Mouse (Mus musculus): Measurements from ENCODE around the gene Pcbp4. TPM values are rescaled to one million over a fixed set of nuclear protein-coding genes. Genes with fewer than 3 reads are reported as not detected.
A peak's percentile ranks its signal among the peaks of the same experiment; 100 is the strongest.

Pcbp4 gene
- polyA plus RNA-seq (2014; fragmentation: Nextera tagmentation; extraction: Ambion mirVana) = 199 and 226 TPM in 2 replicates

DNA sequence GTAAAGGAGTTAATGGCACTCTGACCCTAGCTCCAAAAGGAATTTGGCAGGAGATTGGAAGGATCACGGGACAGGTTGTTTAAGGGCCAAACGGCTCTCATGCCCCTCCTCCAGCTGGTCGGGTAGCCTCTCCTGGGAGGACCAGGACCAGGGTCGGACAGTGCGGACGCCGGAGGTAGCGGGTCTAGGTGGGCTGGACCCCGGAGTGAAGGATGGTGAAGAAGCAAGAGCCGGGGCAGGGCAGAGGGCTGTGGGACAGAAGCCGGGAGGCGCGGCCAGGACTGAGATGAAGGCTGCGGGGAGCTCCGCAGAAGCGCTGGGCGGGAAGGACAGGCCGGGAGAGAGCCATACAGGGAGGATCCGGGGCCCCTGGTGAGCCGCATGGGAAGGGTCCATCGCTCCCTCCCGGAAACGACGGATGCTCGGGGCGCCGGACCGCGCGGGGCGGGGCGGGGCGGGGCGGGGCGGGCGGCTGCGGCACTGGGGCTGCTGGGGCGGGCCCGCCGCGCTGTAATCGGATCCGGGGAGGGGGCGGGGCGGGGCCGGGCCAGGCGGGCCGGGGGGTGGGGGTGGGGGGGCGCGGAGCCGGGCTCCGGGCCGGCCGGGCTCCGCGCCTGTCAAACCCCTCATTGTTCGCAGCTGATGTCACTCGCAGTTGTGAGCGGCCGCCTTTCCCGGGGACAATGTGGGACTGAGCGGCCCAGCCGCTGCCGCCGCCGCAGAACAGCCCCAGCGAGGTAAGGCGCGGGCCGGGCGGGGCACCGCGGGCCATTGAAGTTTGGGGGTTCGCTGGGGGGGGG lies at the start of gene Pcbp4:
Pcbp4 (plus strand) TSS at position 21 of the 800 bp plus-strand sequence.
- Histone ChIP-seq H3K9ac (ENCODE audit: low read length) (peak within 1 kb of the TSS; percentile 79), H3K27me3 (replicated peaks; ENCODE audit: control insufficient read depth, insufficient read depth, low read length) (no peaks in the 10 kb centered on the region), H3K27ac (ENCODE audit: low read depth, low read length) (peak within 1 kb of the TSS; percentile 92), H3K4me2 (ENCODE audit: low read length) (peak within 1 kb of the TSS; percentile 99), H3K36me3 (ENCODE audit: control insufficient read depth, insufficient read depth, low read length) (no peaks in the 10 kb centered on the region), H3K4me3 (ENCODE audit: low read depth, low read length) (peak within 1 kb of the TSS; percentile 70), H3K4me1 (ENCODE audit: control insufficient read depth, insufficient read depth, low read length) (peaks cover 40% of the 10 kb centered on the region), H3K9me3 (replicated peaks; ENCODE audit: control insufficient read depth, low read length) (no peaks in the 10 kb centered on the region)
- peak; percentile 77 for ATAC-seq
- WGBS = under 1% methylated on average over 36 of the region's 74 CpGs
- DNase-seq (ENCODE audit: low spot score) = peak; percentile 85

DNA sequence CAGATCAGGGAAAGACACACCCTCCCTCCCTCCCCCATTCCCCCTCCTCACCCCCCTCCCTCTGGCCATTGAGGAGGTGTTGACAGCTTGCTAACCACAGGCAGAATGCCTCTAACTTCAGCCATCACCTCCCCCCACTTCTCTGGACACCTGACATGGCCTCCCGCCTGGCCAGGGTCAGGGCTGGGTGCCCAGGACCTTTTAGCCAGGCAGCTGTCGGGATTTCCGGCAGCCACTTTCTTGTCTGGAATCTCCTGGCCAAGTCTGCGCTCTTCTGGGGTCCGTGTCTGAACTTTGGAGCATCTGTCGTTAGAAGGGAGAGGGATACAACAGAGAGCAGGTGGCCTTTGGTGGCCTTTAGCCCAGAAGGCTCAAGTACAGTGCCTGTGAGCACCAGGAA lies 47.8 kb upstream of the Pcbp4 start:
- Histone ChIP-seq H3K4me1 (ENCODE audit: control insufficient read depth, insufficient read depth, low read length) (0 out of 2 replicates have a peak, but pooled peaks cover 2% of the 10 kb centered on the region), H3K27ac (ENCODE audit: low read depth, low read length) (no peak overlapping the region), H3K9me3 (replicated peaks; ENCODE audit: control insufficient read depth, low read length) (0 out of 2 replicates have a peak, but pooled peaks cover 2% of the 10 kb centered on the region), H3K27me3 (replicated peaks; ENCODE audit: control insufficient read depth, insufficient read depth, low read length) (no peaks in the 10 kb centered on the region), H3K36me3 (ENCODE audit: control insufficient read depth, insufficient read depth, low read length) (no peaks in the 10 kb centered on the region), H3K9ac (ENCODE audit: low read length) (no peak overlapping the region), H3K4me2 (ENCODE audit: low read length) (no peak overlapping the region), H3K4me3 (ENCODE audit: low read depth, low read length) (no peak overlapping the region)
- 47% methylated on average over 6 of the region's 6 CpGs for WGBS
- no peak for ATAC-seq
- DNase-seq (ENCODE audit: low spot score) = no peak

DNA sequence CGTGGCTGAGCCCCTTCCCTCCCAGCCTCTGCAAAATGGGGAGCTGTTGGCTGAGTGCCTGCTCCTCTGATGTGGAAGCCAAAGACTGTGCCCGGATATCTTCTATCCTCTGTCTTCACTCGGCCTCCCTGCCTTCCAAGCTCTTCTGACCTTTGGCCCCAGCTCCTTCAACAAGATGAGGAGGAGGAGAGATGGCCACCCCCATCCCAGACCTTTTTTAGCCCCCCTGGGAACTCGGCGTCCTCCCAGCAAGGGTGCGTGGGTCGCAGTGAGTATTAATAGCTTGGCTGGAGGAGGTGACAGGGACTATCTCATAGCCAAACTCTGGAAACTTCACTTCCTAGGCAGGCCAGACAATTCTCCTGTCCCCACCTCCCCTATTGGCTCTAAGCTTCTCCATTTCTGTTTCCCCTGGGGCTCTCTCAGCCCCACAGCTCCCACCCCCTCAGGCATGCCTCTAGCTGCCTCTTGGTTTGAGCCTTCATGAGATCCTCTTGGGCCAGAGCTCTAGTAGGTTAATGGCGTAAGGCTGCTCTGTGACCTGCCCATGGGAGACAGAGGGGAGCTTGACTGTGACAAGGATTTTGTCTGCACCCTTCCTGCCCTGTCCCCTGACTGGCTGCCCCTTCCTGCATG lies 46.5 kb upstream of the Pcbp4 start:
- no peaks in the 10 kb centered on the region for H3K36me3 ChIP-seq (ENCODE audit: control insufficient read depth, insufficient read depth, low read length)
- H3K4me3 ChIP-seq (ENCODE audit: low read depth, low read length) = no peak overlapping the region
- H3K27me3 ChIP-seq (replicated peaks; ENCODE audit: control insufficient read depth, insufficient read depth, low read length) = no peaks in the 10 kb centered on the region
- ATAC-seq = no peak
- H3K9me3 ChIP-seq (replicated peaks; ENCODE audit: control insufficient read depth, low read length) = 0 out of 2 replicates have a peak, but pooled peaks cover 2% of the 10 kb centered on the region
- no peak for DNase-seq (ENCODE audit: low spot score)
- 0 out of 2 replicates have a peak, but pooled peaks cover 5% of the 10 kb centered on the region for H3K4me1 ChIP-seq (ENCODE audit: control insufficient read depth, insufficient read depth, low read length)
- no peak overlapping the region for H3K27ac ChIP-seq (ENCODE audit: low read depth, low read length)
- no peak overlapping the region for H3K4me2 ChIP-seq (ENCODE audit: low read length)
- WGBS = 60% methylated on average over 8 of the region's 8 CpGs
- no peak overlapping the region for H3K9ac ChIP-seq (ENCODE audit: low read length)

DNA sequence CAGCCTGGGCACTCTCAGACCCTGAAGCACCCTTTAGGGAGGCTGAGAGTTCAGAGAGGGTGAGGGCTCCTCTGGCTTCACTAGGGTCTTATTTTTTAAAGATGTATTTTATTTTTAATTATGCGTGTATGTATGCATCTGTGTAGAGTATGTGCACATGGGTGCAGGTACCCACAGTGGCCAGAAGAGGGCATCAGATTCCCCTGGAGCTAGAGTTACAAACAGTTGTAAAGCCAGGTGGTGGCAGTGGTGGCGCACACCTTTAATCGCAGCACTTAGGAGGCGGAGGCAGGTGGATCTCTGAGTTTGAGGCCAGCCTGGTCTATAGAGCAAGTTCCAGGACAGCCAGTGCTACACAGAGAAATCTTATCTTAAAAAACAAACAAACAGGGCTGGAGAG lies 44.0 kb upstream of the Pcbp4 start:
- Histone ChIP-seq H3K36me3 (ENCODE audit: control insufficient read depth, insufficient read depth, low read length) (no peaks in the 10 kb centered on the region), H3K4me1 (ENCODE audit: control insufficient read depth, insufficient read depth, low read length) (0 out of 2 replicates have a peak, but pooled peaks cover 5% of the 10 kb centered on the region), H3K4me2 (ENCODE audit: low read length) (no peak overlapping the region), H3K4me3 (ENCODE audit: low read depth, low read length) (no peak overlapping the region), H3K27ac (ENCODE audit: low read depth, low read length) (no peak overlapping the region), H3K9me3 (replicated peaks; ENCODE audit: control insufficient read depth, low read length) (0 out of 2 replicates have a peak, but pooled peaks cover 2% of the 10 kb centered on the region), H3K27me3 (replicated peaks; ENCODE audit: control insufficient read depth, insufficient read depth, low read length) (no peaks in the 10 kb centered on the region), H3K9ac (ENCODE audit: low read length) (no peak overlapping the region)
- ATAC-seq (no peak), DNase-seq (ENCODE audit: low spot score) (no peak)
- WGBS = 100% methylated on average over 4 of the region's 4 CpGs

DNA sequence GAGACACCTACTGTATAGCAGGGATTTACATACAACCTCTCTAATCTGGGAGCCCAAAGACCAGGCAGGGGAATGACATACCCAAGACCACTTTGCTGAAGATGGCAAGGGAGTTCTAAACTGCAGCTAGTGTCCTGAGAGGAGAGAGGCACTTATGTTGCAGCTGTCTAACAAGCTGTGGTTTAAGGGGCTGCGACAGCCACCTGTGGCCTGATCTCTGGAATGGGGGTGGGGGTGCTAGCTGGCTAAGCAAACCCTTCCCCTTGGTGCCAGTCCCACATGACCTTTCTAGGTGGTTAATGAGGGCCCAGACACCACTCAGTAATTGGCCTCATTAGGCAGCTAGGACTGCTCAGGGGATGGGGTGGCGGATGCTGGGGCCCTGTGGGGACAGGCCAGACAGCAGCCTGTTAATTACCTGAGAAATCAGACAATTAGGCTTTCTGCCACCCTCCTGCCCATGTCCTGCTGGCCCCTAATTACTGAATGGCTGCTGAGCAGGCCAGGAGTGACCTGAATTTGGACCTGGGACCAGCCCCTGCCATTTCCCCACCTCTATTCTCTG lies 42.9 kb upstream of the Pcbp4 start:
- 8% methylated on average over 2 of the region's 2 CpGs for WGBS
- Histone ChIP-seq H3K9me3 (replicated peaks; ENCODE audit: control insufficient read depth, low read length) (0 out of 2 replicates have a peak, but pooled peaks cover 2% of the 10 kb centered on the region), H3K27ac (ENCODE audit: low read depth, low read length) (no peak overlapping the region), H3K27me3 (replicated peaks; ENCODE audit: control insufficient read depth, insufficient read depth, low read length) (no peaks in the 10 kb centered on the region), H3K4me3 (ENCODE audit: low read depth, low read length) (no peak overlapping the region), H3K4me2 (ENCODE audit: low read length) (no peak overlapping the region), H3K9ac (ENCODE audit: low read length) (no peak overlapping the region), H3K36me3 (ENCODE audit: control insufficient read depth, insufficient read depth, low read length) (no peaks in the 10 kb centered on the region), H3K4me1 (ENCODE audit: control insufficient read depth, insufficient read depth, low read length) (0 out of 2 replicates have a peak, but pooled peaks cover 5% of the 10 kb centered on the region)
- ATAC-seq (peak; percentile 52), DNase-seq (ENCODE audit: low spot score) (peak; percentile 47)

DNA sequence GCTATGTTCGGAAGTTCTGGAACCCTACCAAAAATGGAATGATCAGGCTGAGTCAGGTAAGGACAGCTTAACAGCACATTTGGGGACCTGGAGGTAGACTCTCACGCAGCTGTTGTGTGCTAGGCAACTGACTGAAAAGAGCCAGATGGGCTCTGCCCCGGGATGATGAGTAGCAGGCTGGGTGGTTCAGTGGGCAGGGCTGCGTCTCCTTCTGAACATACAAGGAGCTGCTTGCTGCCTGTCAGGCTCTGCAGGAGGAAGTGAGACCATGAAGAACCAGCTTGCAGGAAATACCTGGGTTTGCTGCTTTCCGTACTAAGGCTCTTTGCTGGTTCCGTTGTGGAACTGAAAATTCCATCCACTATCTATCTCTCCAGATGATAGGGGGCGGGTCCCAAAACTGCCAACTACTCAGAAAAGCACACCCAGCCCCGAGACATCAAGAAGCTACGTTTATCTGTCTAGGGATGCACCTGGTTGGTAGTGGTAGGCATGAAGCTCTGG lies 41.9 kb upstream of the Pcbp4 start:
- H3K9me3 ChIP-seq (replicated peaks; ENCODE audit: control insufficient read depth, low read length) = 0 out of 2 replicates have a peak, but pooled peaks cover 2% of the 10 kb centered on the region
- WGBS = 70% methylated on average over 9 of the region's 9 CpGs
- DNase-seq (ENCODE audit: low spot score) (no peak), ATAC-seq (no peak)
- 0 out of 2 replicates have a peak, but pooled peaks cover 5% of the 10 kb centered on the region for H3K4me1 ChIP-seq (ENCODE audit: control insufficient read depth, insufficient read depth, low read length)
- no peak overlapping the region for H3K9ac ChIP-seq (ENCODE audit: low read length)
- H3K36me3 ChIP-seq (ENCODE audit: control insufficient read depth, insufficient read depth, low read length) = no peaks in the 10 kb centered on the region
- H3K4me2 ChIP-seq (ENCODE audit: low read length) = no peak overlapping the region
- no peak overlapping the region for H3K27ac ChIP-seq (ENCODE audit: low read depth, low read length)
- no peak overlapping the region for H3K4me3 ChIP-seq (ENCODE audit: low read depth, low read length)
- no peaks in the 10 kb centered on the region for H3K27me3 ChIP-seq (replicated peaks; ENCODE audit: control insufficient read depth, insufficient read depth, low read length)

DNA sequence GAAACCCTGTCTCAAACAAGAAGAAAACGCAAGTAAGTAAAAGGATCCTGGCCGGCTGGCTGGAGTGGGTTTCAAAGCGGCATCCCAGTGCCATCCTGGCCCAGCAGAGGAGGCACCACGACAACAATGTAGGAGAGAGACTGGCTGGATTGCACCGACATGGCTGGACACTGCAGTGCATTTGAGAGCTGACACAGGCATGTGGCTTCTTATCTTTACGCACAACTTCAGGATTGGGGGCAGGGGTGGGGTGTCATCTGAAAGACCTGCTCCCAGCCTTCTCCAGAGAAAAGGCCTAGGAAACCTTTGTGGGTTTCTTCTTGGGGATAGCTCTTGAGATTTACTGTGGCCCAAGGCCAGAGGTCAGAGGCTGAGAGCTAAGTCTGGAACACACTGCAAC lies 41.4 kb upstream of the Pcbp4 start:
- DNase-seq (ENCODE audit: low spot score) (no peak), ATAC-seq (no peak)
- no peak overlapping the region for H3K27ac ChIP-seq (ENCODE audit: low read depth, low read length)
- H3K27me3 ChIP-seq (replicated peaks; ENCODE audit: control insufficient read depth, insufficient read depth, low read length) = no peaks in the 10 kb centered on the region
- H3K9ac ChIP-seq (ENCODE audit: low read length) = no peak overlapping the region
- WGBS = 83% methylated on average over 6 of the region's 6 CpGs
- no peak overlapping the region for H3K4me2 ChIP-seq (ENCODE audit: low read length)
- 0 out of 2 replicates have a peak, but pooled peaks cover 2% of the 10 kb centered on the region for H3K9me3 ChIP-seq (replicated peaks; ENCODE audit: control insufficient read depth, low read length)
- H3K4me1 ChIP-seq (ENCODE audit: control insufficient read depth, insufficient read depth, low read length) = 0 out of 2 replicates have a peak, but pooled peaks cover 5% of the 10 kb centered on the region
- no peaks in the 10 kb centered on the region for H3K36me3 ChIP-seq (ENCODE audit: control insufficient read depth, insufficient read depth, low read length)
- no peak overlapping the region for H3K4me3 ChIP-seq (ENCODE audit: low read depth, low read length)

DNA sequence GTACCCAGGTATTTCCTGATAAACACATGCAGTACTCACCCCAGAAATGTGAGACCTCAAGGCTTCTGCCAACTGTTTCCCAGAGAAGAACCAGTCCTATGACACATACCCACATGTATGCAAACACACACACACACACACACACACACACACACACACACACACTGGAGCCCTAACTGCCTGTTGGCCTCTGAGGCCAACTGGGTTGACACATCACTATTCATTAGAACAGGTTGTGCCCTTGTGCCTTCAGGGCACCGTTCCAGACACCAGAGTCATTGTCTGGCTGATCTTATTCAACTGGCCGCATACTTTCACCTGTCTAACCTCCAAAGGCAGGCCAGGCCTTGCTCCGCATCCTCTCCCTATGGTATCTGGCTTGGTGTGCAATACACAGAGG lies 40.9 kb upstream of the Pcbp4 start:
- Histone ChIP-seq H3K27me3 (replicated peaks; ENCODE audit: control insufficient read depth, insufficient read depth, low read length) (no peaks in the 10 kb centered on the region), H3K9me3 (replicated peaks; ENCODE audit: control insufficient read depth, low read length) (0 out of 2 replicates have a peak, but pooled peaks cover 2% of the 10 kb centered on the region), H3K9ac (ENCODE audit: low read length) (no peak overlapping the region), H3K4me3 (ENCODE audit: low read depth, low read length) (no peak overlapping the region), H3K4me1 (ENCODE audit: control insufficient read depth, insufficient read depth, low read length) (peaks cover 5% of the 10 kb centered on the region; the same call in 1 of the 2 replicates), H3K36me3 (ENCODE audit: control insufficient read depth, insufficient read depth, low read length) (no peaks in the 10 kb centered on the region), H3K4me2 (ENCODE audit: low read length) (no peak overlapping the region), H3K27ac (ENCODE audit: low read depth, low read length) (no peak overlapping the region)
- WGBS = 82% methylated on average over 3 of the region's 3 CpGs
- no peak for ATAC-seq
- no peak for DNase-seq (ENCODE audit: low spot score)
